Mouse (Mus musculus): Measurements from ENCODE around the gene Myo16.

DNA sequence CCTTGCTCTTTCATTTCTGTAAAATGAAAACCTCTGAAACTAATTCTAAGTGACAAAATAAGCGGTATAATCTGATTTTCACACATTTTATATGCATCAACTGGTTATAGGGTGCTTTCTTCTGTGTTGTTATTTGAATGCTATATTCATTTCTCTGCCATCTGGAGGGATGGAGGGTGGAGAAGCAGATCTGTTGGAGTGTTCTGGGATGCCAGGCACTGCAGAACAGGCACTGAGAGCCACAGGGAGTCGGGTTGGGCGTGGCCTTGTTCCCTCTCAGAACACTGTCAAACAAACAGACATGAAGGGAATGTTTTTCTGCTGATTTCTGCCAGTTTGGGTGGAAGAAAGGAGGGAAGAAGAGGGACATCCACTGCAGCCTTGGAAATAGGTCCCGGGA is 386.0 kb downstream of the Myo16 start:
- TF ChIP-seq CTCF (conservative IDR thresholded peaks at IDR 0.05; ENCODE audit: insufficient read depth, insufficient read length, low read depth, low read length), result no peak
- no peak for TF ChIP-seq POLR2A (IDR thresholded peaks at IDR 0.05; ENCODE audit: low read depth, low read length)

Data from kidney, adult 2 months (tissue).